Mouse (Mus musculus): ENCODE measurements around the gene Bsg.

Gene Bsg

GRCm38 (mm10) chr10:79704065-79704969 lies at the start of gene Bsg:
Bsg (plus strand) TSS chr10:79704491.
- in situ Hi-C loops (cut with MboI, MseI), result no loop called here

- in situ Hi-C loops (cut with MboI, MseI), result loop anchor here (10.0 kb wide), 1 partner anchor 670 kb away; the partner anchor contains the start of gene Olfr1352
Measured at GRCm38 (mm10) chr10:79654946-79655395, 49.3 kb upstream of the Bsg start.

GRCm38 (mm10) chr10:79658829-79659228 lies 45.5 kb upstream of the Bsg start:
- in situ Hi-C loops (cut with MboI, MseI), result loop anchor here (10.0 kb wide), 1 partner anchor 674 kb away; the partner anchor contains the start of gene Olfr1352

- in situ Hi-C loops (cut with MboI, MseI), result no loop called here
Measured at GRCm38 (mm10) chr10:79660298-79660697, 44.0 kb upstream of the Bsg start.

GRCm38 (mm10) chr10:79661861-79662260 lies 42.4 kb upstream of the Bsg start:
- in situ Hi-C loops (cut with MboI, MseI), result no loop called here

GRCm38 (mm10) chr10:79664131-79664665 lies 40.1 kb upstream of the Bsg start, which contains the start of gene Madcam1:
Madcam1 (plus strand) TSS chr10:79664559.
- in situ Hi-C loops (cut with MboI, MseI), result no loop called here

- in situ Hi-C loops (cut with MboI, MseI), result no loop called here
Measured at GRCm38 (mm10) chr10:79665051-79665450, 39.2 kb upstream of the Bsg start.

GRCm38 (mm10) chr10:79666493-79666892 lies 37.8 kb upstream of the Bsg start:
- in situ Hi-C loops (cut with MboI, MseI), result no loop called here

- in situ Hi-C loops (cut with MboI, MseI), result no loop called here
Measured at GRCm38 (mm10) chr10:79668076-79668475, 36.2 kb upstream of the Bsg start.

GRCm38 (mm10) chr10:79668771-79669575 lies 35.3 kb upstream of the Bsg start, which contains the start of gene Tpgs1:
Tpgs1 (plus strand) TSS chr10:79669369.
- in situ Hi-C loops (cut with MboI, MseI), result no loop called here

GRCm38 (mm10) chr10:79669576-79670057 lies 34.7 kb upstream of the Bsg start:
- in situ Hi-C loops (cut with MboI, MseI), result no loop called here

GRCm38 (mm10) chr10:79670071-79670888 lies 34.0 kb upstream of the Bsg start:
- in situ Hi-C loops (cut with MboI, MseI), result no loop called here

- in situ Hi-C loops (cut with MboI, MseI), result no loop called here
Measured at GRCm38 (mm10) chr10:79671396-79672087, 32.7 kb upstream of the Bsg start.

GRCm38 (mm10) chr10:79672088-79672455 lies 32.2 kb upstream of the Bsg start:
- in situ Hi-C loops (cut with MboI, MseI), result no loop called here

GRCm38 (mm10) chr10:79673054-79673453 lies 31.2 kb upstream of the Bsg start:
- in situ Hi-C loops (cut with MboI, MseI), result no loop called here

GRCm38 (mm10) chr10:79675346-79676035 lies 28.8 kb upstream of the Bsg start:
- in situ Hi-C loops (cut with MboI, MseI), result loop anchor here (25.0 kb wide), 1 partner anchor 1088 kb away; the partner anchor contains the start of gene Syde1

- in situ Hi-C loops (cut with MboI, MseI), result loop anchor here (5.0 to 25.0 kb wide), 2 partner anchors 101 to 1094 kb away; partner anchors contain the start of gene Syde1
Measured at GRCm38 (mm10) chr10:79680606-79681495, 23.4 kb upstream of the Bsg start.

GRCm38 (mm10) chr10:79681591-79682245 lies 22.6 kb upstream of the Bsg start, which contains the start of gene Cdc34:
Cdc34 (plus strand) TSS chr10:79682195.
- in situ Hi-C loops (cut with MboI, MseI), result loop anchor here (5.0 to 25.0 kb wide), 2 partner anchors 101 to 1094 kb away; partner anchors contain the start of gene Syde1
